Mouse (Mus musculus) spleen, adult 2 months (tissue): Measurements from ENCODE around the gene Fam149b.

Experiments used
- CTCF ChIP-seq: fragments of 200-500 bp; IDR thresholded peaks from 2 replicates; pipeline ENCODE4 v1.5.1; 2011; ENCODE audit warnings: mild to moderate bottlenecking, inconsistent platforms; ENCODE audit not compliant: insufficient read depth, insufficient read length, insufficient replicate concordance; ENCODE audit errors: extremely low read depth
- POLR2A ChIP-seq: fragments of 200-500 bp; IDR thresholded peaks from 2 replicates; pipeline ENCODE4 v1.6.1; 2011; ENCODE audit warnings: low read depth, low read length, inconsistent platforms

GRCm38 (mm10) chr14:20315137-20315536, 32.8 kb upstream of the Fam149b start:
- TF ChIP-seq CTCF (no peak), POLR2A (no peak)
